Mouse (Mus musculus) small intestine, adult 2 months (tissue): ENCODE results near the gene Ep300.

Source experiments
- CTCF ChIP-seq: fragments of 200-500 bp; IDR thresholded peaks from 2 replicates; pipeline ENCODE4 v1.5.1; 2012; ENCODE audit warnings: low read depth, mild to moderate bottlenecking, control low read depth, inconsistent platforms, low read length, moderate library complexity, mixed read lengths; ENCODE audit not compliant: insufficient replicate concordance, insufficient read length; ENCODE audit errors: extremely low read depth
- POLR2A ChIP-seq: fragments of 200-500 bp; IDR thresholded peaks from 2 replicates; pipeline ENCODE4 v1.6.1; 2012; ENCODE audit warnings: low read depth, mild to moderate bottlenecking, control low read depth, inconsistent platforms, low read length, moderate library complexity

DNA sequence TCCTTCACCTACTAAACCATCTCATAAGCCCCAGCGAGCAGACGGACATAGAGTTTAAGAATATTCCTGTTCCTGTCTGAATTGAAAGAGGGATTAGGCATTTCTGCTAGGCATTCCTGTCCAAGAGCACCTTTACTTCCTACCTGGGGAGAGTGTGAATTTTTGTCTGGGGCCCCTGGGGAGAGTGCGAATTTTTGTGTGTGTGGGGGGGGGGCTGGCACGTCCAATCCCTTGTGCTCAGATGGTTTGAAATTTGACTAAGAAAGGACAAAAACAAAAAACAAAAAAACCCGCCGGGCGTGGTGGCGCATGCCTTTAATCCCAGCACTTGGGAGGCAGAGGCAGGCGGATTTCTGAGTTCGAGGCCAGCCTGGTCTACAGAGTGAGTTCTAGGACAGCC is 78.1 kb downstream of the Ep300 start:
- no peak for TF ChIP-seq CTCF
- no peak for TF ChIP-seq POLR2A
